Mouse (Mus musculus) stomach, embryonic 14.5 days (tissue): ENCODE measurements at regions not wholly inside any gene's neighbourhood (a gene's known extent, or its start where the extent isn't known, plus 50 kb on each side); places are given as distances from the start of the nearest gene placed in this dataset.

ENCODE experiments used
- ATAC-seq: fragments of 200-750 bp; cut with Nextera tagmentation; 2 replicates; pipeline ENCODE4 v1.8.0; 2017; ENCODE audit warnings: low read depth, moderate TSS enrichment; ENCODE audit not compliant: insufficient number of reproducible peaks, insufficient read depth, low FRiP score
- H3K27ac ChIP-seq: fragments of 300-500 bp; sonication (generic); 2 replicates; pipeline ENCODE4 v1.5.1; 2014; ENCODE audit warnings: mild to moderate bottlenecking, low read length, moderate library complexity, mixed read lengths
- H3K27me3 ChIP-seq: fragments of 300-500 bp; sonication (generic); 2 replicates; pipeline ENCODE4 v1.6.1; 2014; ENCODE audit warnings: low read length, control low read depth, mixed read lengths; ENCODE audit not compliant: control insufficient read depth, insufficient read depth
- H3K36me3 ChIP-seq: fragments of 300-500 bp; sonication (generic); 2 replicates; pipeline ENCODE4 v1.6.1; 2014; ENCODE audit warnings: mild to moderate bottlenecking, control low read depth, low read length, moderate library complexity, mixed read lengths; ENCODE audit not compliant: control insufficient read depth, insufficient read depth
- H3K4me1 ChIP-seq: fragments of 300-500 bp; sonication (generic); 2 replicates; pipeline ENCODE4 v1.6.1; 2014; ENCODE audit warnings: low read length, control low read depth, mixed read lengths; ENCODE audit not compliant: control insufficient read depth, insufficient read depth
- H3K4me2 ChIP-seq: fragments of 300-500 bp; sonication (generic); replicated peaks from 2 replicates; pipeline ENCODE4 v1.6.1; 2014; ENCODE audit warnings: low read depth, low read length, control low read depth
- H3K4me3 ChIP-seq: fragments of 300-500 bp; sonication (generic); 2 replicates; pipeline ENCODE4 v1.5.1; 2014; ENCODE audit warnings: low read depth, low read length, control low read depth
- H3K9ac ChIP-seq: fragments of 300-500 bp; sonication (generic); replicated peaks from 2 replicates; pipeline ENCODE4 v1.6.1; 2014; ENCODE audit warnings: low read depth, mild to moderate bottlenecking, control low read depth, low read length, moderate library complexity, mixed read lengths
- H3K9me3 ChIP-seq: fragments of 300-500 bp; sonication (generic); 2 replicates; pipeline ENCODE4 v1.6.1; 2016; ENCODE audit warnings: low read depth, low read length, control low read depth; ENCODE audit not compliant: control insufficient read depth
- WGBS: fragments of 180-500 bp; shearing (Covaris S2); extraction: QIAGEN DNeasy Blood & Tissue Kit; methylation state at CpG from one replicate; pipeline ENCODE4 v1.1.7; 2014; 5-methylcytosine and 5-hydroxymethylcytosine counted together

DNA sequence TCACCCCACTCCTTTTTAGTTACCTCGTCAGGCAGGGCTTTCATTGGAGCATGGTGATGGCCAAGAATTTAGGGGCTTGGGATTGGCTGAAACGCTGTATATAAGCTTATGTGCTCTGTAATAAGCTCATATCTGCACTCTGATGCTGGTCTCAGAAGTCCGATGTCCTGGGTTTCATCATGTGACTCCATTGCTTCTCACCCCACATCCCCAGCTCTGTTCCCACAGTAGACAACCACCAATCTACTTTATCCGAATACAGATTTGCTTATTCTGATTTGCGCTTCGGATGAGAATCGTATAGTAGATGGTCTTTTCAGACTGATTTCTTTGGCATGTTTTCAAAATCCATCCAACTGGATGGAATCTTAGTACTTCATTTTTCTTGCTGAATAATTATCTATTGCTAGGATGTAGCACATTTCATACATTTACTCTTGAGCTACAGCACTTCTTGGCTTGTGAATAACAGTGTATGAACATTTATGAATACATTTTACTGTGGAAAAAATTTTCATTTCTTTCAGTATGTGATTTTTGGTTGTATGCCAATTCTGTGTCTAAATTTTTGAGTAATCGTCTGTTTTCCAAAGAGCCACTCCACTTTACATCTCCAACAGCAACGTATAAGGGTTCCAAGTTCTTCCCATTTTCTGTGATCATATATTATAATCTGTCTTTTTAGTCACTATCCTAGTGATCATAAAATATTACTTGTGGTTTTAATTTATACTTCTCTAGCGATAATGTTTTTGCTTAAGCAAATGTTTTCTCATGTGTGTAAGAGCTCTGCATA is 185.7 kb downstream of the Hace1 start:
- Histone ChIP-seq H3K9ac (no peak overlapping the region), H3K27ac (no peak overlapping the region), H3K4me1 (no peaks in the 10 kb centered on the region), H3K4me3 (no peak overlapping the region), H3K27me3 (no peaks in the 10 kb centered on the region), H3K4me2 (no peak overlapping the region), H3K9me3 (no peaks in the 10 kb centered on the region), H3K36me3 (no peaks in the 10 kb centered on the region)
- WGBS: 65% methylated on average over 10 of the region's 10 CpGs
- no peak for ATAC-seq

DNA sequence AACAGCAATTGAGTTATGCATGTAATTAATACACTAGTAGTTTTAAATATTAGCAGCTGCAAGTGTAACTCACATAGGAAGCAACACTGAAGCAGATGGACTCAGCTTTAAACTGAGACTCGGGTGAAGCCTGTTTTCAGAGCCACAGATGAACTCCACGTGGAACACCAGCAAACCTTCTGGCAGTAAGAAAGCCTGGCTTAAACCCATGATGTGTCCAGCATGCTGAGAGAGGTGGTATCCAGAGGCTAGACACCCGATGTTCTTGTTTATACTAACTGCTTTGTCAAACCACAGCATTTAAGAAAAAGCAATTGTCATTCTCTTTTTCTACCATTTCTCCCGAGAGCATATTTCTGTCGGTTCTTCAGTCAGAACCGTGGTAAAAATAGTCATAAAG is 202.1 kb downstream of the Hace1 start:
- Histone ChIP-seq H3K36me3 (no peaks in the 10 kb centered on the region), H3K27me3 (no peaks in the 10 kb centered on the region), H3K4me3 (no peak overlapping the region), H3K4me1 (peaks cover 5% of the 10 kb centered on the region; the same call in 1 of the 2 replicates), H3K4me2 (no peak overlapping the region), H3K9ac (no peak overlapping the region), H3K27ac (no peak overlapping the region), H3K9me3 (no peaks in the 10 kb centered on the region)
- no peak for ATAC-seq
- 20% methylated on average over 6 of the region's 6 CpGs for WGBS

DNA sequence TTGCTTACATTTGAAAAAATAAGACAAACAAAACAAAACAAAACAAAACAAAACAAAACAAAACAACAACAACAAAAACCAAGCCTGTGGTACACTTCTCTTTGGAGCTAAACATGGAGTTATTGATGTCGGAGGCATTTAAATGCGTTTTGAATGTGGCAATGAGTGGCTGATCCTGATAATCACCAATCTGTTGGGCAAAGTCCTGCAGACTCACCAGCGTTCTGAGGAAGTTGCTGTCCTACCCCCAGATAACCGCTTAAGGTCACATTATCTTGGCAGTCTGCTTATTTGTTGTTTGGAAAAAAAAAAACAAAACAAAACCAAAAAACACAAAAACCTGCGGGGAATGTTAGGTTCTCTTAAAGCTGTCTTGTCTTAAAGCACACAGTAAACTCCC is 205.4 kb downstream of the Hace1 start:
- Histone ChIP-seq H3K4me1 (peaks cover 5% of the 10 kb centered on the region; the same call in 1 of the 2 replicates), H3K4me2 (no peak overlapping the region), H3K27ac (no peak overlapping the region), H3K27me3 (no peaks in the 10 kb centered on the region), H3K4me3 (no peak overlapping the region), H3K9me3 (no peaks in the 10 kb centered on the region), H3K36me3 (no peaks in the 10 kb centered on the region), H3K9ac (no peak overlapping the region)
- 67% methylated on average over 5 of the region's 5 CpGs for WGBS
- ATAC-seq: no peak

DNA sequence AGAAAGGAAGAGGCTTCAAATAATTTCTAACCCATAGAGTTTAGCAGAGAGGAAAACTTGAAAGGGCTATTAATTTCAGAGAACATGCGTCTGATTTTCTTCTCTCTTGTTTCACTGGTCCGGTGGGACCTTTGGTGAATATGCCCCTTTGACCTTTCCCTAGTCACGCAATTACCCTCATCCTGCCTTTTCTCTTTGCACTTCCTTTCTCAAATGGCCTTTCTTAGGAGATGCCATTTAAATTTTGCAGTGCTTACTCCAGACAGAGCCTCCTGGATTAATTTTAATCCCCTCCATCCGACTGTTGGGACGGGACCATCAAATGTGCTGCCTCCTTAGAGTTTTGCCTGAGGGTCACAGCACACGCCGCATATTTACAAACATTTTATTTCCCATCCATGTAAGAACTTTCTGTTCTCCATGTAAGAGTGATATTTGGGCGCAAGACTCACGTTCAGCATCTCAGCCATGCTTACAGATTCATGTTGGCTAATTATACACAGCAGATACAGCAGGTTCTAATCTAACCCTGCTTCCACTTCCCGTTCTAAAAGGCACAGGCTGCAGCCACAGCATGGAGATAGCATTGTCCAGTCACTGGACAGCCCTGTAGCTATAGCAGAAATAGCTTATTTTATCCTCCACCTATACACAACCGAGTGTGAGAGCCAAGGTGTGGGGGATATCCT is 206.0 kb downstream of the Hace1 start:
- Histone ChIP-seq H3K9ac (no peak overlapping the region), H3K4me1 (peaks cover 5% of the 10 kb centered on the region; the same call in 1 of the 2 replicates), H3K4me3 (no peak overlapping the region), H3K4me2 (no peak overlapping the region), H3K36me3 (no peaks in the 10 kb centered on the region), H3K27me3 (no peaks in the 10 kb centered on the region), H3K27ac (no peak overlapping the region), H3K9me3 (no peaks in the 10 kb centered on the region)
- WGBS: 28% methylated on average over 11 of the region's 11 CpGs
- no peak for ATAC-seq

DNA sequence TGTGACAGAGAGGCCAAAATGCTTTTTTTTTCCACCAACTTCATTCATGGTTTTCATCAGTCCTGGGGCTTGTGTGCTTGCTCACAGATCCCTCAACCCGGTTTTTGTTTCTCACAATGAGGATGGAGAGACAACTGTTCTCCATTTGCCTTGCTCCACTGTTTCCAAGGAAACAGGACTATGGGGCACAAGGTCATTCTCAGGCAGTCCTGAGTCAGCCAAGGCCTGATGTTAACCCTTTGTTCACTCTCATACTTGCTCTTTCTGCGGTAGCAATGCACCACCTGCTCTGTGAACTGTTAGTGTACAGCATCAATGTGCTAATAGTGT is 206.5 kb downstream of the Hace1 start:
- 31% methylated on average over 2 of the region's 2 CpGs for WGBS
- Histone ChIP-seq H3K36me3 (no peaks in the 10 kb centered on the region), H3K9me3 (no peaks in the 10 kb centered on the region), H3K4me1 (peaks cover 5% of the 10 kb centered on the region; the same call in 1 of the 2 replicates), H3K4me3 (no peak overlapping the region), H3K9ac (no peak overlapping the region), H3K4me2 (no peak overlapping the region), H3K27ac (no peak overlapping the region), H3K27me3 (no peaks in the 10 kb centered on the region)
- no peak for ATAC-seq

DNA sequence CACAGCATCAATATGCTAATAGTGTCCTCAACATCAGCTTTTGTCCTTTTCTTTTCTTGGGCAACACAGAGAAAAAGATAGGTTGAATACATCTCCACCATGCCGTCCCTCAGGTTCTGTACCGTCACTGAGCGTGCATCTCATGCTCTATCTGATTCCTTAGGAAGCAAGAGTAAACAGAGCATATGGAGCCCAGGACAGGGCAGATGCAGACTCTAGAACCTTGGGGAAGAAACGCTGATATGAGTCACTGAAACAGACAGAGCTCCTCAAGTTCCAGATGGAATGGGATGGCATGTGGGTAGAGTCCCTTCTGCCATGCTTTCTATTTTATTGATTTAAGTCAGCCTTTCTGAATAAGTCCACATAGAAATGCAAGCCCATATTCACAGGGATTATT is 206.9 kb downstream of the Hace1 start:
- Histone ChIP-seq H3K4me2 (no peak overlapping the region), H3K27me3 (no peaks in the 10 kb centered on the region), H3K27ac (no peak overlapping the region), H3K4me1 (peaks cover 3% of the 10 kb centered on the region; the same call in 1 of the 2 replicates), H3K36me3 (no peaks in the 10 kb centered on the region), H3K9ac (no peak overlapping the region), H3K9me3 (no peaks in the 10 kb centered on the region), H3K4me3 (no peak overlapping the region)
- ATAC-seq: no peak
- 74% methylated on average over 4 of the region's 4 CpGs for WGBS

DNA sequence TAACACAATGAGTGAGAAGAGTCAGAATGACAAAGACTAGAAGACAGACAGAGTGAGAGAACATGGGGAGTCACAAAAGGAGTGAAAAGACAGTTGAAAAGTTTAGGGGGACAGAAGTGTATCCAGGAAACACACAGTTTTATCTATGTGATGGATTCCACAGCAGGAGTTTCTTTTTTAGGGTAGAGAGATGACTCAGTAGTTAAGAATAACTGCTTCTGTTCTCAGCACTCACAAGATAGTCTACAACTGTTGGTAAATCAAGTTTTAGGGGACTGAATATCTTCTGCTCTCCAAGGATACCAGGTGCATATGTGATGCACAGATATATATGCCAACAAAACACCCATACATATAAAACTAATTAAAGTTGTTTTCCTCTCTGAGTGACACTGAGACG is 210.7 kb downstream of the Hace1 start:
- Histone ChIP-seq H3K36me3 (no peaks in the 10 kb centered on the region), H3K9me3 (no peaks in the 10 kb centered on the region), H3K9ac (no peak overlapping the region), H3K4me3 (no peak overlapping the region), H3K27ac (no peak overlapping the region), H3K27me3 (no peaks in the 10 kb centered on the region), H3K4me1 (no peaks in the 10 kb centered on the region), H3K4me2 (no peak overlapping the region)
- no peak for ATAC-seq
- WGBS: 71% methylated on average over 1 of the region's 1 CpGs

DNA sequence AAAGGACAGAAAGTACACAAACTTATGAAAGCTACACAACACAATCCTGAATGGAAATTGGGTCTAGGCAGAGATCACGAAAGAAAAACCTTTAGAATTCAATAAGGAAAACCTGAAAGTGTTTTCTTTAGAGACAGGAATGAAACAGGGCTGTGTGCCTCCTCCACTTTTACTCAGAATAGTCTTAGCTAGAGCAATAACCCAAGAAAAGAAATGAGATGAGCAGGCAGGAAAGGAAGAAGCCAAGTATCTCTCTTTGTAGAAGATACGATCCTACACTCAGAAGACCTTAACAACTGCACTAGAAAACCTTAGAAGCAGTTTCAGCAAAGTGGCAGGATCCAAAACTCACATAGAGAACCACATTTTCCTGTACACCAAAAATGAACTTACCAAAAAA is 218.0 kb downstream of the Hace1 start:
- H3K27me3 ChIP-seq: no peaks in the 10 kb centered on the region
- H3K4me3 ChIP-seq: no peak overlapping the region
- H3K4me2 ChIP-seq: no peak overlapping the region
- no peak overlapping the region for H3K9ac ChIP-seq
- 87% methylated on average over 2 of the region's 2 CpGs for WGBS
- no peak overlapping the region for H3K27ac ChIP-seq
- H3K4me1 ChIP-seq: no peaks in the 10 kb centered on the region
- no peak for ATAC-seq
- H3K36me3 ChIP-seq: no peaks in the 10 kb centered on the region
- no peaks in the 10 kb centered on the region for H3K9me3 ChIP-seq
